Mouse (Mus musculus): ENCODE measurements around the gene Gimap3. TPM values are rescaled to one million over a fixed set of nuclear protein-coding genes. Genes with fewer than 3 reads are reported as not detected.
A peak's percentile ranks its signal among the peaks of the same experiment; 100 is the strongest.

Gimap3 gene
- total RNA-seq, 1 experiment from 2014 or later = 2.4 TPM

DNA sequence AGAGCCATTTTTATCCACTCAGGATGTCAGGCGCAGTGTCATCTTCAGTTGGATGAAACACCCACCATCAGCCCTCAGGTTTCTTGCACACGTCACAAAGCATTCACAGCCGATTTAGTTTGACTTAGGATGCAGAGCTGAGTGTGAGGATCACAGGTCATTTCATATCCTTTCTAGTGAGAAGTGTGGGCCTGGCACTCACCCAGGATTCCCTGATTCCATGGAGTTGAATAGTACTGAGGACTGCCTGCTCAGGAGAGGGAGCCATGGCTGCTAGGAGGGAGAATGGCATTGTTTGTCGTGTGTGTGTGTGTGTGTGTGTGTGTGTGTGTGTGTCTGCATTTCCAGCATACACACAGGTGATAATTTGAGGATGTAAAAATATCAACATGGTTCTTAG, 50.3 kb downstream of the Gimap3 start:
- ATAC-seq (replicated peaks in 1 of 2; ENCODE audit: insufficient read depth in 1 of 2, low FRiP score in 2 of 2, low TSS enrichment in 1 of 2, low read depth in 1 of 2, poor library complexity in 2 of 2, severe bottlenecking in 2 of 2) = no peak

DNA sequence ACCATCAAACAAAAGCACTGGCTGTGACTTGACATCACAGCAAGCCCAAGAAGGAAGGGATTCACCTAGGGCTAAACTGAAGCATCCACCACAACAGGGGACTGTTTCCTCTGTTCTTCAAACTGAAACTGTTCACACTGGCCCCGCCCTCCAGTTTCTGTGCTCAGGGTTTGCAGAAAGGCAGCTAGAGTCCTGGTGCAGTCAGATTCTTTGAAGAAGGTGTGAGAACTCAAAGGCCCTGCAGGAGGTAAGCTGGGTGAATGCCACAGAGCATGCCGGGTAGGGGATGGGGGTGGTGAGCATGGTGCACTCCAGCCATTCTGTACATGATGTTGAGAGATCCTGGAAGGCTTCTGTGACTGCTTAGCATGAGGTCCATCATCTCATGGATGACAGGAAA, 52.2 kb downstream of the Gimap3 start, which contains the start of the genes Gm28053 and Gimap7:
Gene Gm28053, plus strand, starts transcription at position 153 of the 400 bp plus-strand sequence.
Gene Gimap7, plus strand, starts transcription at position 167 of the 400 bp plus-strand sequence.
- ATAC-seq (replicated peaks in 1 of 2; ENCODE audit: insufficient read depth in 1 of 2, low FRiP score in 2 of 2, low TSS enrichment in 1 of 2, low read depth in 1 of 2, poor library complexity in 2 of 2, severe bottlenecking in 2 of 2) = peak; percentile 76 to 83

Other genes starting within 250 kb of the Gimap3 start
- 0.44 TPM in 1 of 2 replicates, not detected in the other for gene Atp6v0e2, start 233.2 kb downstream of the Gimap3 start, total RNA-seq (2017)
- gene Lrrc61, start 216.1 kb downstream of the Gimap3 start, total RNA-seq (2017) = 4.7 and 5.1 TPM in 2 replicates
- gene Rarres2, start 198.1 kb downstream of the Gimap3 start, total RNA-seq (2017) = not detected in 2 replicates
- not detected in 2 replicates for gene Gm45021, start 181.2 kb downstream of the Gimap3 start, total RNA-seq (2017)
- gene Repin1, start 177.0 kb downstream of the Gimap3 start, total RNA-seq (2017) = 30.1 and 32.0 TPM in 2 replicates
- 10.0 TPM in 1 of 2 replicates, not detected in the other for gene Gm44965, start 176.9 kb downstream of the Gimap3 start, total RNA-seq (2017)
- gene Zfp775, start 168.8 kb downstream of the Gimap3 start, total RNA-seq (2017) = 6.1 and 8.4 TPM in 2 replicates
- 2.0 and 2.6 TPM in 2 replicates for gene AI854703, start 144.1 kb downstream of the Gimap3 start, total RNA-seq (2017)
- gene Gimap8, start 123.6 kb downstream of the Gimap3 start, total RNA-seq (2017) = 52.3 and 68.2 TPM in 2 replicates
- gene Gimap9, start 94.7 kb downstream of the Gimap3 start, total RNA-seq (2017) = 83.6 and 95.8 TPM in 2 replicates
- 30.6 and 35.7 TPM in 2 replicates for gene Gimap4, start 86.3 kb downstream of the Gimap3 start, total RNA-seq (2017)
- gene Gimap6, start 62.6 kb downstream of the Gimap3 start, total RNA-seq (2017) = 416 and 544 TPM in 2 replicates
- 100 and 477 TPM in 2 replicates for gene Gm28053, start 52.2 kb downstream of the Gimap3 start, total RNA-seq (2017)
- 11.0 and 25.5 TPM in 2 replicates for gene Gimap7, start 52.2 kb downstream of the Gimap3 start, total RNA-seq (2017)
- gene Gimap1, start 31.8 kb downstream of the Gimap3 start, total RNA-seq (2017) = 122 and 153 TPM in 2 replicates
- 39.8 and 45.8 TPM in 2 replicates for gene Gimap5, start 24.7 kb downstream of the Gimap3 start, total RNA-seq (2017)
- 61.0 and 79.8 TPM in 2 replicates for gene Tmem176a, start 70.1 kb upstream of the Gimap3 start, total RNA-seq (2017)
- gene Tmem176b, start 70.6 kb upstream of the Gimap3 start, total RNA-seq (2017) = 261 and 319 TPM in 2 replicates
- not detected in 2 replicates for gene Aoc1, start 102.0 kb upstream of the Gimap3 start, total RNA-seq (2017)
- gene 1600015I10Rik, start 159.0 kb upstream of the Gimap3 start, total RNA-seq (2017) = not detected in 2 replicates
- gene Doxl2, start 204.1 kb upstream of the Gimap3 start, total RNA-seq (2017) = not detected in 2 replicates
- not detected in 2 replicates for gene Svs1, start 216.0 kb upstream of the Gimap3 start, total RNA-seq (2017)